Comparison of ENCODE assay signal across 18 mouse cellular contexts in genomic region chr2:35900845-35901244, GRCm38 (mm10).
DNase-seq lines count a peak whose midpoint lies in the region; ATAC-seq and TF ChIP-seq lines count a peak whose summit lies in the region.
"Had no signal": no experiment of that assay in that cellular context is flagged by ENCODE, and none has a peak within 500 bp of the region (broad histone marks: within the 10 kb centered on the region; RNA-seq: fewer than 3 reads in every experiment).

No protein-coding gene starts in this region.

- H3K9ac ChIP-seq in MEL (ENCODE audit: control insufficient read depth, low read depth, low read length, poor library complexity, severe bottlenecking) = no peak overlapping the region
- no peak overlapping the region for H3K9ac ChIP-seq in lung, embryonic 16.5 days (ENCODE audit: low read length)
- H3K9ac ChIP-seq: forebrain, postnatal 0 days; hindbrain, embryonic 12.5 days; liver, postnatal 0 days had no signal

- peak in 1 of 2 experiments; percentile 30; a peak in 1 of 4 replicates for TF ChIP-seq EP300 in MEL (IDR thresholded peaks at IDR 0.05; ENCODE audit: low read depth in 1 of 2, low read length in 2 of 2)

- peak; percentile 51; the same call in 1 of the 2 replicates for ATAC-seq in lung, embryonic 16.5 days (ENCODE audit: low read depth)
- ATAC-seq: forebrain, postnatal 0 days; intestine, embryonic 16.5 days; liver, postnatal 0 days had no signal

- H3K4me1 ChIP-seq in MEL (ENCODE audit: control insufficient read depth in 1 of 2, insufficient read depth in 2 of 2, low read length in 2 of 2) = peaks cover 3 to 7% of the 10 kb centered on the region in 2 experiments; a peak in 1 of 4 replicates
- H3K4me1 ChIP-seq in lung, embryonic 16.5 days (replicated peaks; ENCODE audit: control insufficient read depth, insufficient read depth, low read length) = no peaks in the 10 kb centered on the region; the same call in 1 of the 2 replicates

- 48% methylated on average over 2 of the region's 2 CpGs for WGBS in lung, embryonic 16.5 days

- no peaks in the 10 kb centered on the region for H3K36me3 ChIP-seq in MEL (ENCODE audit: control insufficient read depth in 1 of 2, insufficient read depth in 2 of 2, low read length in 2 of 2)
- no peaks in the 10 kb centered on the region for H3K36me3 ChIP-seq in lung, embryonic 16.5 days (ENCODE audit: control insufficient read depth, insufficient read depth, low read length)
- H3K36me3 ChIP-seq: hindbrain, embryonic 12.5 days had no signal

- no peak overlapping the region for H3K4me3 ChIP-seq in MEL (ENCODE audit: control insufficient read depth in 1 of 2, insufficient read depth in 1 of 2, low read depth in 2 of 2, low read length in 2 of 2)
- no peak overlapping the region for H3K4me3 ChIP-seq in lung, embryonic 16.5 days (ENCODE audit: low read length)
- H3K4me3 ChIP-seq: erythroblast, embryonic 14.5 days; hindbrain, embryonic 12.5 days; left cerebral cortex, adult 2 months; myocyte had no signal

- no peaks in the 10 kb centered on the region for H3K79me2 ChIP-seq in MEL (ENCODE audit: control insufficient read depth, insufficient read depth, low read length, poor library complexity)

- TF ChIP-seq POLR2A in MEL (IDR thresholded peaks at IDR 0.05; ENCODE audit: control insufficient read depth in 1 of 2, insufficient read depth in 1 of 2, low read depth in 1 of 2, low read length in 2 of 2, poor library complexity in 1 of 2) = no peak

- no peak for TF ChIP-seq CTCF in MEL (IDR thresholded peaks at IDR 0.05 in 2 of 3, conservative IDR thresholded peaks at IDR 0.05 in 1 of 3; ENCODE audit: control insufficient read depth in 1 of 3, insufficient read depth in 1 of 3, low read depth in 2 of 3, low read length in 3 of 3, poor library complexity in 1 of 3, severe bottlenecking in 1 of 3)

- TF ChIP-seq RAD21 in MEL (IDR thresholded peaks at IDR 0.05; ENCODE audit: low read depth, low read length) = no peak

- no peak overlapping the region for H3K4me2 ChIP-seq in lung, embryonic 16.5 days (ENCODE audit: low read depth, low read length)
- H3K4me2 ChIP-seq: hindbrain, embryonic 12.5 days; midbrain, embryonic 11.5 days had no signal

- DNase-seq in gastrocnemius, postnatal 14 days = peak; percentile 28
- no peak for DNase-seq in gastrocnemius, postnatal 10 days
- peak; percentile 34 for DNase-seq in MEL (ENCODE audit: low read depth, low spot score)
- peak; percentile 53 to 62 for DNase-seq in heart, postnatal 14 days
- DNase-seq in left cerebral cortex, postnatal 4 days = no peak
- no peak for DNase-seq in spleen, adult 18-20 months
- DNase-seq in urinary bladder, adult 2 months (ENCODE audit: low spot score) = no peak
- DNase-seq: cerebellum, adult 8-10 months; embryo, embryonic 11 days; forebrain, postnatal 0 days; liver, postnatal 0 days had no signal

- H3K27ac ChIP-seq in MEL (ENCODE audit: control insufficient read depth, low read depth, low read length) = no peak overlapping the region
- H3K27ac ChIP-seq in lung, embryonic 16.5 days (ENCODE audit: low read length) = no peak overlapping the region
- H3K27ac ChIP-seq: hindbrain, embryonic 12.5 days; left cerebral cortex, adult 2 months had no signal

- no peaks in the 10 kb centered on the region for H3K27me3 ChIP-seq in MEL (ENCODE audit: control insufficient read depth in 1 of 2, insufficient read depth in 2 of 2, low read length in 2 of 2)
- H3K27me3 ChIP-seq in lung, embryonic 16.5 days (ENCODE audit: control insufficient read depth, insufficient read depth, low read depth, low read length) = no peaks in the 10 kb centered on the region
- H3K27me3 ChIP-seq: hindbrain, embryonic 12.5 days had no signal

- H3K9me3 ChIP-seq in MEL (replicated peaks; ENCODE audit: insufficient read depth, low read length) = no peaks in the 10 kb centered on the region
- no peaks in the 10 kb centered on the region for H3K9me3 ChIP-seq in lung, embryonic 16.5 days (ENCODE audit: control insufficient read depth, low read length)
- H3K9me3 ChIP-seq: hindbrain, embryonic 12.5 days had no signal

- intact Hi-C loops in gastrocnemius, postnatal 14 days (cut with DNase I; ENCODE audit: low total_unique reads) = no loop called here
- intact Hi-C loops in heart, postnatal 14 days (cut with DNase I) = loop anchor here (5.0 kb wide), 1 partner anchor 69 kb away; no protein-coding TSS in a partner anchor
- intact Hi-C loops in left cerebral cortex, postnatal 4 days (cut with DNase I) = no loop called here

TF ChIP-seq in MEL, 35 proteins besides CTCF, POLR2A, EP300 and RAD21:
- TF ChIP-seq ZKSCAN1 (IDR thresholded peaks at IDR 0.05; ENCODE audit: low read depth, low read length) = no peak
- TF ChIP-seq NRF1 (IDR thresholded peaks at IDR 0.05; ENCODE audit: insufficient read depth, low read depth, low read length, poor library complexity, severe bottlenecking) = no peak
- peak; percentile 9; the same call in 1 of the 2 replicates for TF ChIP-seq ETS1 (IDR thresholded peaks at IDR 0.05; ENCODE audit: low read depth, low read length)
- 0 out of 2 replicates have a peak, but pooled peaks have one; percentile 13 for TF ChIP-seq TCF12 (IDR thresholded peaks at IDR 0.05; ENCODE audit: low read depth, low read length)
- no peak for TF ChIP-seq RCOR1 (IDR thresholded peaks at IDR 0.05; ENCODE audit: low read depth, low read length)

Comparison
In these comparisons a context has a peak if more than half of its experiments do, and no peak if none do; other contexts are left out.
1. DNase-seq: peak in gastrocnemius, postnatal 14 days (single experiment), MEL (single experiment) and heart, postnatal 14 days (2 of 2); none in gastrocnemius, postnatal 10 days (single experiment), left cerebral cortex, postnatal 4 days (single experiment), spleen, adult 18-20 months (0 of 2) and urinary bladder, adult 2 months (single experiment).